Mouse (Mus musculus) right cerebral cortex, adult 2 months (tissue): ENCODE results near the gene Lgi4.

Source experiments
- DNase-seq, 2 experiments: peaks; one replicate each; pipeline ENCODE4 v3.0.0; 2021 to 2022; ENCODE audit warnings: low spot score in 2 of 2

Gene Lgi4

DNA sequence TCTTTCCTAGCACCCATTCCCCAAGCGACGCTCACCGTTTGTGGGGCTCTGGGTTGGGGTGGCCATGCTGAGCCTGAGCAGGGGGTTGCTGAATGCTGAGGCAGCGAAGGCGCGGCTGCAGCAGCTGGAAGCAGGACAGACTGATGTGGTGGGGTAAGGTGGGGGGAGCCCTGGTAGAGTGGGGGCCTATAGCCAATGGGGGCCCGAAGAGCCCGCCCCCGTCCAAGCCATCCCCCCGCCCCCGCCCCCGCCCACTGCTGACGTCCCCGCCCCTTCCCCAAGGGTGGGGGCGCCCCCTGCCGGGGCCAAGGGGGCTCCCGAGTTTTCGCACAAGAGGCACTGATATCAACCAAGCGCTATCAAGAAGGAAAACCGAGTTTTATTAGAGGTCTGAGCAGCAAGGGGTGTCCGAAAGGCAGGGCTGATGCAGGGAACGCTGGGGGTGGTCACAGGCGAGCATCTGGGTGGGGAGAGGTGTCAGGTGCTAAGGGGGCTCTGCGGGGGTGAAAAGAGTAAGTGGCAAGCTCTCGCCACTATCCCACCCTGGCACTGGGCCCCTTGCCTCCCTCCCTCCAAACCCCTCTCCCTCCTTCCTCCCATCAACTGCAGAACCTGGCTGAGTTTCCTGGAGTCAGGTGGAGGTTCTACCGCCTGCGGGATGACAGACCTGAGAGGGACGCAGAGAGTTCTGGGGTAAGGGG, 7.7 kb upstream of the Lgi4 start, which contains the start of gene Fxyd7:
Gene Fxyd7 (minus strand): TSS at position 147 of the 701 bp plus-strand sequence.
- DNase-seq = peak in 1 of 2 experiments; percentile 19

GRCm38 (mm10) chr7:31052251-31052635, 6.9 kb upstream of the Lgi4 start:
- DNase-seq = no peak

- peak; percentile 77 to 80 for DNase-seq
Observed at GRCm38 (mm10) chr7:31052636-31053434, 6.3 kb upstream of the Lgi4 start.

DNA sequence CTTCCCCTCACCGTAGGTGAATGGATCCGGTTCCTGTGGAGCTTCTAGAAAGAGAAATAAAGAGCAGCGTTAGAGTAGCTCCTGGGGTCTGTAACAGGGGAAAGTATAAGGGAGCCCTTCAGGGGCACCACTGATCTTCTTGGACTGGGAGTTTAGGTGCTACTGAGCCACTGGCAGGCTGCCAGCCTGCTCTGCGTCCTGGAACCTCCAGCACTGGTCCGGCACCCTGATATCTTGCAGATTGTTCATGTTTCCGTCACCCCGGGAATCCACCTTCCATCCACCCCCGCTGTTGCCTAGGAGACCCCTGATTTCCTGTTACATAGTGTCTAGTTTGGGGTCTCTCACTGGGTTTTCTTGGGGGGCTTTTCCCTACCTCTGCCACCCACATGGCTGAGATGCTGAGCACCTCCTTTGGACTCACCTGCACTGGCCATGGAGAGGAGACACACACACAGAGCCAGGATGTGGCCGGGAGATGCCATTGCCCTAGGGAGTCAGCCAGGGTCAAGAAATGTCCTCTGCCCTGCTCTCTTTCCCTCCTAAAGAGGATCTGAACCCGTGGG, 5.2 kb upstream of the Lgi4 start:
- no peak for DNase-seq

GRCm38 (mm10) chr7:31054661-31055320, 4.4 kb upstream of the Lgi4 start:
- DNase-seq = no peak

DNA sequence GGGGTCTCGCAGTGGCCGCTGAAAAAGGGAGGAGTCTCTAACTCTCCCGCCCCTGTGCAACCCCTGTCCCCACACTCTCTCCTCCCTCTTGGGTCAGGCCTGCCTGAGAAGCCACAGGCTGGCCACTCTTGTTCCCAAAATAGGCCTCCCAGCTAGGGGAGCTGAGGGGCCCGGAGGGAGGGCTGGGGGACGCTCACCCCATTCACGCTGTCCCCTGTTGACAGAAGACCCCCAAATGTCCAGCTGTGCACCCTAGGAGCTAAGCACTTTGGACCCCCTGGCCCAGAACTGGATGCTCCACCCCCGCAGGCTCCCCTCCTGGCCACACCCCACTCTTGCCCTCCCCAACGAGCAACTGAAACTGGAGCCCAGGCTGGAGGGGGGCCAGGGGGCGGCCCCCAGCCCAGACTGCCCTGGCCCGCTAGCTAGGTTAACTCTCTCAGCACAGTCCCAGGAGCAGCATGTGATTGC, 3.8 kb upstream of the Lgi4 start:
- no peak for DNase-seq

DNA sequence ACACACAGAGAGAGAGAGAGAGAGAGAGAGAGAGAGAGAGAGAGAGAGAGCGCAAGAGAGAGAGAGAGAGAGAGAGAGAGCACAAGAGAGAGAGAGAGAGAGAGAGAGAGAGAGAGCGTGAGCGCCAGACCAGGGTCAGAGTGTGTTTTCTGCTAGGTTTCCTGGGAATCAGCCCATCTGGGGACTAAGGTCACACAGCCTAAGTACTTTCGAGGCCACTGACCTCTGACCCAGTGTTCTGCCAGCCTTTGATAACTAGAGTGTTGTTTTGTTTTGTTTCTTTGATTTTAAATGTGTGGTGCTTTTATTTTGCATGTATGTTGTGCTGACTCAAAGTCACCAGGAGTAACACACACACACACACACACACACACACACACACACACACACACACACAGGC, 3.3 kb upstream of the Lgi4 start:
- no peak for DNase-seq

- no peak for DNase-seq
Observed at GRCm38 (mm10) chr7:31056448-31056847, 2.7 kb upstream of the Lgi4 start.

DNA sequence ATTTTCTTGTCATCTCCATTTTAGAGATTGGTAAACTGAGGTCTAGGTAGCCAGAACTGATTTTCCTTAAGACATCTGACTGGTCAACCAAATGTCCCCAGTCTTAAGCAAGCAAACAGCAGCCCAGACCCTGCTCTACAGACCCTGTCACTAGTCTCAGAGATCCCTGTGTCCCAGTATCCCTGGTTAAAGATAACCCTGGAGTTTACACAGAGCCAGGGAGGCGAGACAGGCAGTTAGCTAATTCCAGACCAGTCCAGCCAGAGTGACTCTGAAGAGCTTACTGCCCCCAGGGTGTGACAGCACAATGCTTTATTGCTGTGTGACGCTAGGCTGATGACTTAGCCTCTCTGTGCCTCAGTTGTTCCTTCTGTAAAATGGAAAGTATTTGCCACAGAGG, 2.1 kb upstream of the Lgi4 start, which contains the start of gene Fxyd1:
Gene Fxyd1 (minus strand): TSS at position 129 of the 400 bp plus-strand sequence.
- no peak for DNase-seq

DNA sequence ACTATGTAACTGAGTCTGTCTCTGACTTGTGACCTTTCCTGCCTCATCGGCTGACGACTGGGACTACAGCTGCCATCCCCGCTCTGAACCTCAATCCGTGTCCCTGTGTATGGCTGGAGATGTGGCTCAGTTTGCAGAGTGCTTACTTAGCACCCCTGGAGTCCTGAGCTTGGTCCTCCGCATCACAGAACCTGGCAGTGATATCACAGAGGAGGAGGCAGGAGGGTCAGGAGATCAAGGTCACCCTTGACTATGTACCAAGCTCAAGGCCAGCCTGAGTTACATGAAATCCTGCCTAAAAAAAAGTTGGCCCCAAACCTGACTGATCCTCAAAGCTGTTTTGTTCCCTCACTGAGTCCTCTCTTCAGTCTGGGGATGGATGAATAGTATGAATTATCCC, 1.4 kb upstream of the Lgi4 start:
- no peak for DNase-seq

DNA sequence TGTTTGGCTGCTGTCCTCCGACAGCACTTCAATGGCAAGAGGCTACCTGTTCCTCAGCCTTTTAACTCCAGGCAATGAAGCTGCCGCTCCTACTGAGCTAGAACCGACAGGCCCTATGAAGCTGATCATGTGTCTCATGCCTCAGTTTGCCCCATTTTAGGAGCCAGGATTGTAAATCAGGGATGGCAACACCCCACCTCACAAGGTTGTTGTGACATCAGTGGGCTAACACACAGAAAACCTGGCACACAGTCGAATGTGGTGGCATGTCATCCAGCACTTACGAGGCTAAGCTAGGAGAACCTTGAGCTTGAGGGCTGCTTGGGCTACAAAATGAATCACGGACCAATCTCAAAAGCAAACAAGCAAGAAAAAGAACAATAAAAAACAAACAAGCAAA, 931 bp upstream of the Lgi4 start:
- no peak for DNase-seq

- no peak for DNase-seq
Observed at GRCm38 (mm10) chr7:31059919-31060620, 928 bp downstream of the Lgi4 start.

DNA sequence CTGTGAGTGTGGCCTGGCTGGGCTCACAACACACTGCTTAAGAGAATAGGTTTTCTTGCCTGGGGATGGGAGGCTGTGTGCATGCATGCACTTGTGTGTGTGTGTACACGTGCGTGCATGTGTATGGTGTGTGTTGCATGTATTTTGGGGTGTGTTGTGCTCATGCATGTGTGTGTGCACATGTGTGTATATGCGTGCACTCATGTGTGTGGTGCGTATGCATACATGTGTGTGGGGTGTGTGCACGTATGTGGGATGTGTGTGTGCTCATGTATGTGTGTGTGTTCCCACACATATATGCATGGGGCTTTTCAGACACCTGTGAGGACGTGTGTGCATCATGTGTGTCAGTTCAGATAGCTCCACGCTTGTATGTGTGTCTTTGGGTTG, 1.5 kb downstream of the Lgi4 start:
- DNase-seq = no peak

GRCm38 (mm10) chr7:31063074-31063560, 4.0 kb downstream of the Lgi4 start:
- no peak for DNase-seq

- DNase-seq = no peak
Observed at GRCm38 (mm10) chr7:31067836-31068235, 8.7 kb downstream of the Lgi4 start.

DNA sequence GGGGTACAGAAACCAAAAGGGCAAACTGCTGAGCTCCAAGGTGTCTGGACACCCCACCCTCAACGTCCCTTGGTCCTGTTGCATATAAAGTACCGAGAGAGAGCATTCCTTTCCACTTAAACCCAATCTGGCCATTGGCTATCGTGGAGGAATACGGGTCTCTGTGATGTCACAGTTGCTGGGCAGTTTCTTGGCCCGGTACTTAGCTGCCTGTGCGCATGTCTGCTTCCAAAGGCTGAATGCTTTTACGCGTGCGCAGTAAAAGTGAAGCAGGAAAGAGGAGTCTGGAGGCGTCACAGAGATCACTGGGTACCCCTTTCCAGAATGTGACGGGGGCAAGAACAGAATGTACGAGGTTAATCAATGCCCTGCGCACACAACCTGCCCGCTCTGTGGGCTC, 10.3 kb downstream of the Lgi4 start:
- no peak for DNase-seq

- no peak for DNase-seq
Observed at GRCm38 (mm10) chr7:31070324-31070723, 11.2 kb downstream of the Lgi4 start.

GRCm38 (mm10) chr7:31072326-31072725, 13.2 kb downstream of the Lgi4 start:
- DNase-seq = no peak

GRCm38 (mm10) chr7:31073546-31073945, 14.4 kb downstream of the Lgi4 start:
- DNase-seq = no peak

GRCm38 (mm10) chr7:31074061-31074712, 15.0 kb downstream of the Lgi4 start:
- DNase-seq = no peak

- no peak for DNase-seq
Observed at GRCm38 (mm10) chr7:31074713-31075069, 15.5 kb downstream of the Lgi4 start.
